Mouse (Mus musculus) MEL (cell line): ENCODE measurements at regions not wholly inside any gene's neighbourhood (a gene's known extent, or its start where the extent isn't known, plus 50 kb on each side); places are given as distances from the start of the nearest gene placed in this dataset.

Experiments used
- CTCF ChIP-seq, 3 experiments: IDR thresholded peaks in 2 of 3; conservative IDR thresholded peaks in 1 of 3; 2 replicates each; pipeline ENCODE4 v1.5.1; 2011 to 2012; ENCODE audit warnings: low read length in 3 of 3, low read depth in 2 of 3, mild to moderate bottlenecking in 2 of 3, improper control_type of control experiment in 1 of 3, inconsistent platforms in 1 of 3, mixed read lengths in 1 of 3, moderate library complexity in 1 of 3; ENCODE audit not compliant: control insufficient read depth in 1 of 3, insufficient read depth in 1 of 3, poor library complexity in 1 of 3, severe bottlenecking in 1 of 3
- EP300 ChIP-seq, 2 experiments: IDR thresholded peaks; 2 replicates each; pipeline ENCODE4 v1.6.1; 2011; ENCODE audit warnings: improper control_type of control experiment in 2 of 2, low read length in 2 of 2, low read depth in 1 of 2, mild to moderate bottlenecking in 1 of 2
- POLR2A ChIP-seq, 2 experiments: IDR thresholded peaks; 2 replicates each; pipeline ENCODE4 v1.6.1; 2011 to 2012; ENCODE audit warnings: low read length in 2 of 2, mild to moderate bottlenecking in 2 of 2, control low read depth in 1 of 2, improper control_type of control experiment in 1 of 2, low read depth in 1 of 2, moderate library complexity in 1 of 2; ENCODE audit not compliant: control insufficient read depth in 1 of 2, insufficient read depth in 1 of 2, poor library complexity in 1 of 2
- POLR2AphosphoS2 ChIP-seq: IDR thresholded peaks from 2 replicates; pipeline ENCODE4 v1.6.1; 2011; ENCODE audit warnings: low read length, improper control_type of control experiment
- USF1 ChIP-seq: IDR thresholded peaks from 2 replicates; pipeline ENCODE4 v1.6.1; 2014; ENCODE audit warnings: low read depth, mild to moderate bottlenecking, inconsistent platforms, low read length, improper control_type of control experiment, moderate library complexity

- TF ChIP-seq USF1: no peak
- TF ChIP-seq POLR2AphosphoS2: no peak
- TF ChIP-seq CTCF (IDR thresholded peaks at IDR 0.05 in 2 of 3, conservative IDR thresholded peaks at IDR 0.05 in 1 of 3; ENCODE audit: control insufficient read depth in 1 of 3, insufficient read depth in 1 of 3, low read depth in 2 of 3, low read length in 3 of 3, poor library complexity in 1 of 3, severe bottlenecking in 1 of 3): no peak
- no peak for TF ChIP-seq EP300 (IDR thresholded peaks at IDR 0.05; ENCODE audit: low read depth in 1 of 2, low read length in 2 of 2)
- no peak for TF ChIP-seq POLR2A (IDR thresholded peaks at IDR 0.05; ENCODE audit: control insufficient read depth in 1 of 2, insufficient read depth in 1 of 2, low read depth in 1 of 2, low read length in 2 of 2, poor library complexity in 1 of 2)
Measured at GRCm38 (mm10) chr9:115844340-115844739, 64.9 kb upstream of the Gadl1 start.
